Mouse (Mus musculus): ENCODE results near the gene Syt1. TPM values are rescaled to one million over a fixed set of nuclear protein-coding genes. Genes with fewer than 3 reads are reported as not detected.

Syt1 gene
- polyA plus RNA-seq, 1 experiment from 2014 or later = 0.70 TPM

DNA sequence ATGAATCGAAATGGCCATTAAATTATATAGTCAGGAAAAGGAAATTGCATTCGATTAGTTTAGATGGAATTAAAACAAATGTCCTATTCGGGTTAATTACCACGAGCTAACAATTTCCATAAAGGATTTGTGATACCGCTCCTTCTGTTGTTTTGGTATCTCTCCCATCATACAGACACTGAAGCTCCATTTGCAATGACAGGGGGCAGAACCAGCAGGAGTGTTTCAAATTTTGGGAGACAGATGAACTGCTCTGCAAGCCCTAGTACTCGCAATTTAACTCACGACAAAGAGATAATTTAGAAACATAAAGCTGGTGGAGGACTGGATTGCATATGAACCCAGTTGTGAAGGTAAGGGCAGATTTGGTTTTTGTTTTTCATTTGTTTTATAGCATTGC, 210.0 kb downstream of the Syt1 start:
- no peak for DNase-seq (ENCODE audit: low spot score)
- Histone ChIP-seq H3K9me3 (no peaks in the 10 kb centered on the region), H3K27me3 (ENCODE audit: insufficient read depth, poor library complexity, severe bottlenecking) (no peaks in the 10 kb centered on the region), H3K27ac (no peak overlapping the region), H3K4me1 (no peaks in the 10 kb centered on the region), H3K4me3 (no peak overlapping the region), H3K36me3 (no peaks in the 10 kb centered on the region)
- 80% methylated on average over 7 of the region's 7 CpGs for WGBS

DNA sequence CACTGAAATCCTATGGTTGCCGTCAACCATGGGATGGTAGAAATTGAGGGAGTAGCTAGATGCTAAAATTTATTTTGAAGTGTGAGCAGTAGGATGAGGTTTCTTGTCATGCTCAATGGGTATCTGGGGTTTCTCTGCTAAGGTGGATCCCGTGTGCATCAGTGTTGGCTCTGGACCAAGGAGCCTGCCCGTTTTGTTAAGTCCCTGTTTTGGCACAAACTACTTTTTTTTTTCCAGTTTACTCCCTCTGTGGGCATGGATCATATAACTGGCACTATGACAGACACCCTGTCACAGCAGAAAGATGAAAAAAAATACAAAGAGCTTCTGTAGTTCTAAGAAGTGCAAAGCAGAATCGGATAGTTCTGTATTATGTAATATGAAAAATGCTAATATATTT, 212.0 kb downstream of the Syt1 start:
- DNase-seq (ENCODE audit: low spot score) = no peak
- Histone ChIP-seq H3K9me3 (no peaks in the 10 kb centered on the region), H3K4me3 (no peak overlapping the region), H3K27me3 (ENCODE audit: insufficient read depth, poor library complexity, severe bottlenecking) (no peaks in the 10 kb centered on the region), H3K4me1 (no peaks in the 10 kb centered on the region), H3K36me3 (no peaks in the 10 kb centered on the region), H3K27ac (no peak overlapping the region)
- 82% methylated on average over 4 of the region's 4 CpGs for WGBS

DNA sequence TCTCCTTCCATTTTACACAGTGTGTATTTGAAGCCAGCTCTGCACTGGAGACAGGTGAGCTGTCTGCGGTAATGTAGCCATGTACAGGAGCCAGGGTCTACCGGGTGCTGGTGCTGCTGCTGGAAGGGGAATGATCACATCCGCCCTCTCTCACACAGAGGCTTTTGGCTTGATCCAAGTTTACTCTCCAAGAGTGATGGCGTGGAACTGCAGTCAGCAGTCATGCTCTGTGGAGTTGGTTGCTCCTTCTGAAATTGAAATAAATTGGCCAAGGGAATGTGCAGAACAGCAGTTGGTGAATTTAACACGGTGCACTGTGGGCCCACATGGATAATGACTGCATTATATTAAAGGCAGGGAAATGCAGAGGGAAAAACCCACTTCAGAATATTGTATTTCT, 228.0 kb downstream of the Syt1 start:
- no peak overlapping the region for H3K4me3 ChIP-seq
- H3K36me3 ChIP-seq = no peaks in the 10 kb centered on the region
- no peak overlapping the region for H3K27ac ChIP-seq
- DNase-seq (ENCODE audit: low spot score) = no peak
- 85% methylated on average over 5 of the region's 5 CpGs for WGBS
- H3K27me3 ChIP-seq (ENCODE audit: insufficient read depth, poor library complexity, severe bottlenecking) = no peaks in the 10 kb centered on the region
- H3K4me1 ChIP-seq = no peaks in the 10 kb centered on the region
- no peaks in the 10 kb centered on the region for H3K9me3 ChIP-seq

DNA sequence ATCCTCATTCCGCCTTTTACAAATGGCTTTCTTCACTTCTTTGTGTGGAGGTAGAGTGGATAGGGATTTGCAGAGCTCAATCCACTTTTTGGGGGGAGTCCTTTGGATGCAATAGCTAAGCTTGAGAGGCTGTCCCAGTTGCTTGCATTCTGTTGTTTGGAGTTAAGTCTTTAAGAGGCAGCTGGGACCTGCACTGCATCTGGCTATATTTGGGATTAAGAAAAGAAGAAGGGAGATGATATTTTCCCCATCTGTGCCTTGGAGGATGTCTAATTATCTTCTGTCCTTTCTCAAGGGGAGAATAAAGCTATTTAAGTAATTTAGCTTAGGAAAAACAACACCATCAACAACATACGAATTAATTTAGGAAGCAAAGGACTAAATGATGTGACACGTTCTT, 230.2 kb downstream of the Syt1 start:
- 81% methylated on average over 3 of the region's 3 CpGs for WGBS

DNA sequence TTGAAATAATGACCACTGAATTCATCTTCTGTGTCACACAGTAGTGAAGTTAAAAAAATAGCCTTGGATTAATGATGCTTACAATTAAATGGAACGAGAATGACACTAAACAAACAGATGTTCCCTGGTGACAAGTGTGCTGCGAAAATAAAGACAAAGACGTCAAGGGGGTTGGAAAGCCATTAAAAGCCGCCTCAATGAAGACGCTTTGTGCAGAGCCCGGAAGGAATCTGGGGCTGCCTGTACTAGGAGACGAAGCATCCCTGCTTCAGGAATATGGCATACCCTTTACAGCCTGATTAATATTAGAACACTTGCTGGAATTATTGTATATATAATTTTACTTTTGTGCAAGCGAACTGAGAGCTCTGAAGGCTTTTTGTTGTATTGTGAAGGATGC, 234.0 kb downstream of the Syt1 start:
- 76% methylated on average over 8 of the region's 8 CpGs for WGBS
- no peaks in the 10 kb centered on the region for H3K4me1 ChIP-seq
- H3K27me3 ChIP-seq (ENCODE audit: insufficient read depth, poor library complexity, severe bottlenecking) = no peaks in the 10 kb centered on the region
- H3K4me3 ChIP-seq = no peak overlapping the region
- H3K9me3 ChIP-seq = no peaks in the 10 kb centered on the region
- H3K36me3 ChIP-seq = no peaks in the 10 kb centered on the region
- no peak for DNase-seq (ENCODE audit: low spot score)
- no peak overlapping the region for H3K27ac ChIP-seq

More for the DNA sequence above, 230.2 kb downstream of the Syt1 start:
- Histone ChIP-seq H3K4me1 (no peaks in the 10 kb centered on the region), H3K27ac (no peak overlapping the region), H3K4me3 (no peak overlapping the region), H3K36me3 (no peaks in the 10 kb centered on the region), H3K9me3 (no peaks in the 10 kb centered on the region), H3K27me3 (ENCODE audit: insufficient read depth, poor library complexity, severe bottlenecking) (no peaks in the 10 kb centered on the region)
- no peak for DNase-seq (ENCODE audit: low spot score)

DNA sequence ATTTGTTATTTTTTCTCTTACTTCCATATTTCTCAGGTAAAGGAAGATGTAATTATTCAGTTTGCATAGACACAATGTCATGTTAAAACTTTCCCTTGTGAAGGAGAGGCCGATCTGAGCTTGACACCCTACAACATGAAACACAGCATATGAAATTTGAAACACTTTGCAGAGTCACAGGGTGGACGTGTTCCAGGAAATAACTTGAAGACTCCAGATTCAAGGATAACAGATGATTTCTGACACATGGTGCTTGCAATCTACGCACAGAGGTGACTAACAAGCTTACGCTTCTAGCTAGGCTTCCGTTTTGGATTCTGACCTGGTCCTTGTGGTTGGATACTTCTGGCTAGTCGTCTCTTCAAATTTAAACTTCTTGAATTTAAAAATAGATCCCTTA, 239.7 kb downstream of the Syt1 start:
- no peaks in the 10 kb centered on the region for H3K27me3 ChIP-seq (ENCODE audit: insufficient read depth, poor library complexity, severe bottlenecking)
- H3K4me1 ChIP-seq = no peaks in the 10 kb centered on the region
- H3K9me3 ChIP-seq = no peaks in the 10 kb centered on the region
- no peak overlapping the region for H3K4me3 ChIP-seq
- no peaks in the 10 kb centered on the region for H3K36me3 ChIP-seq
- DNase-seq (ENCODE audit: low spot score) = no peak
- no peak overlapping the region for H3K27ac ChIP-seq
- 82% methylated on average over 6 of the region's 6 CpGs for WGBS

DNA sequence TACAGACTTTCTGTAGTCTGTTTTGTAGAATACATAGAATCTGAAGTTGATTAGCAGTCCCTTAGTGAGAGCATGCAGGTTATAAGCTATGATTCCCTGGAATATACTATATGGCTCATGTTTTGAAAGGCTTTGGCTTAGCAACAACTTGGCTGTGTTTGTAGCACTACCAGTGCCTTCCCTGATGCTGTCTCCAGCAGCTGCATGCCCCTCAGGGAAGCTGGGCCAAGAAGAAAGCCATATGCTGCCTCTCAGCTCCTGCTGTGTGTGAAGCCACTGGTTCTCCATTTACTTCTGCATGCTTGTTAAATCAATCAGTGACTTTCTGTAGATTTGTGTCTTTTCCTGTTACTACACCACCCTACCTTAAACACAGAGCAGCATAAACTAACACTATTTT, 245.2 kb downstream of the Syt1 start:
- Histone ChIP-seq H3K4me3 (no peak overlapping the region), H3K4me1 (no peaks in the 10 kb centered on the region), H3K27me3 (ENCODE audit: insufficient read depth, poor library complexity, severe bottlenecking) (no peaks in the 10 kb centered on the region), H3K27ac (no peak overlapping the region), H3K9me3 (no peaks in the 10 kb centered on the region), H3K36me3 (no peaks in the 10 kb centered on the region)
- DNase-seq (ENCODE audit: low spot score) = no peak

DNA sequence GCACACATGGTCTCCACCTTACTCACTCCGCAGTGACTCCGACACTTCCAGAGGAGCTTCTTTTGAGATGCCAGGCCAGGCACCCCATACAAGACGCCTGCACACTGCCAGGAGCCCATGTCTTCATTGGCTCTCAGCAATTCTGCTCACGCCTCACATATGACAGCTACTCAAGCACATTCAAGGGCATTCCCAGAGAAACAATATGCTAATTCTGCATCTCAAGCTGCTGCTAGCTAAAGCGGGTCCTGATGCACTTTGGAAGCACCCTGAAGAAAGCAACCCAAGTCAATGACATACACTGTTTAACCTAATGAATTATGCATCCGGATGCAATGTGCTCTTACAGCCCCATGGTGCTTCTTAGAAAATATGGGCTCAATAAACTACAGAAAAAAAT, 247.1 kb downstream of the Syt1 start:
- Histone ChIP-seq H3K27me3 (ENCODE audit: insufficient read depth, poor library complexity, severe bottlenecking) (no peaks in the 10 kb centered on the region), H3K36me3 (no peaks in the 10 kb centered on the region), H3K4me3 (no peak overlapping the region), H3K27ac (no peak overlapping the region), H3K4me1 (no peaks in the 10 kb centered on the region), H3K9me3 (no peaks in the 10 kb centered on the region)
- DNase-seq (ENCODE audit: low spot score) = no peak
- WGBS = 81% methylated on average over 6 of the region's 6 CpGs

DNA sequence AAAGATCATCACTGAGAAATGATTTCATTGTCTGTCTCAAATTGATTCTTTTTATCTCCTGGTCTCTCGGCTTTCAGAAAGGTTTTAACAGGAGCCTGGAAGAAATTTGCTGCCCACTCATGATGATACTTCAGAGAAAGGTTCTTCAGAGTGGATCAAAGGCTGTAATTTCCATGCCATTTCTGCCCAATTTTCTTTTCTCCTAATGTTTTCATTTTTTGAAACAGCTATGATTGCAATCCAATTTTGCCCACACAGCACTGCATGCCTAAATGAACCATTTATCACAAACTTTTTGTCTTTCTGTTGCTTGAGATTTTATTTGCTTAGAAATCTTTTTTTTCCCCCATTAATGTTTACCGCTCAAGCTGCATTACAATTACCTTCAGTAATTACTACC, 257.5 kb downstream of the Syt1 start:
- no peaks in the 10 kb centered on the region for H3K36me3 ChIP-seq
- no peak for DNase-seq (ENCODE audit: low spot score)
- H3K27me3 ChIP-seq (ENCODE audit: insufficient read depth, poor library complexity, severe bottlenecking) = no peaks in the 10 kb centered on the region
- no peaks in the 10 kb centered on the region for H3K9me3 ChIP-seq
- no peaks in the 10 kb centered on the region for H3K4me1 ChIP-seq
- H3K27ac ChIP-seq = no peak overlapping the region
- WGBS = 86% methylated on average over 2 of the region's 2 CpGs
- no peak overlapping the region for H3K4me3 ChIP-seq

DNA sequence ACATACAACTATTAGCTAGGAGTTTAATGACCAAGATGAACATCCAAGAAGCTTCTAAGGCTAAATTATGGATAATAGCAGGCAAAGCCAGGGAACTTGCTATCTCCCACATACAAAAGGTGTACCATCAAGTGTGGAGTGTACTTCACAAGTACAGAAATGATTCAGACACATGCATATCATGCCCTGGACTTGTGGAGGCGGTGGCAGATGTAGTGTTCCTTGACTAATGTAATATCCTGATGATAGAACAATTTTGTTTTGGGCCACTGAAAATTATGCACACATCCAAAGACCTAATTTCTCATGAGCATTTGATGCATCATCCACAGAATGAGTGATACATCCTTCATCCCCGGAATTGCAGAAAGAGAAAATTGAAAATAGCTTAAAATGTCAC, 267.0 kb downstream of the Syt1 start:
- no peaks in the 10 kb centered on the region for H3K9me3 ChIP-seq
- no peaks in the 10 kb centered on the region for H3K36me3 ChIP-seq
- H3K27me3 ChIP-seq (ENCODE audit: insufficient read depth, poor library complexity, severe bottlenecking) = no peaks in the 10 kb centered on the region
- no peaks in the 10 kb centered on the region for H3K4me1 ChIP-seq
- H3K27ac ChIP-seq = no peak overlapping the region
- H3K4me3 ChIP-seq = no peak overlapping the region
- DNase-seq (ENCODE audit: low spot score) = no peak
- whole genome bisulfite sequencing = 71% methylated on average over 2 of the region's 2 CpGs

DNA sequence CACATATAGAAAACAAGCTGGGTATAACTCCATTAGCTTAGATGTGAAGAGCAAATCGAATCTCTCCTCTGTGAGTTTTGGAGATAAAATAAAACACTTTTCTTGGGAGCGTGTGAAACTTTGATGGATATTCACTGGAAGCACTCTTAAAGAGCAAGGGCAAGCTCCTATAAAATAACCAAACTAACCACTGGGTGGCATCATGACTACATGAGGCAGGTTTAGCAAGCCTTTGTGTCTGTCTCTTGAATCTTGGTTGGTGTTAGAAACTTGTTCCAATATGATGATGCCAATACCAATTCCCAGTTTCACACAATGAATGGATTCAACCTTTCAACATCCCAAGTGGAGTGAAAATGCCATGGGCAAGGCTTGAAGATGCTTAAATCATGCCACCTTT, 276.8 kb downstream of the Syt1 start:
- H3K36me3 ChIP-seq = no peaks in the 10 kb centered on the region
- WGBS = 57% methylated on average over 2 of the region's 2 CpGs
- no peak for DNase-seq (ENCODE audit: low spot score)
- H3K9me3 ChIP-seq = no peaks in the 10 kb centered on the region
- H3K4me3 ChIP-seq = no peak overlapping the region
- H3K27me3 ChIP-seq (ENCODE audit: insufficient read depth, poor library complexity, severe bottlenecking) = no peaks in the 10 kb centered on the region
- H3K4me1 ChIP-seq = no peaks in the 10 kb centered on the region
- H3K27ac ChIP-seq = no peak overlapping the region

DNA sequence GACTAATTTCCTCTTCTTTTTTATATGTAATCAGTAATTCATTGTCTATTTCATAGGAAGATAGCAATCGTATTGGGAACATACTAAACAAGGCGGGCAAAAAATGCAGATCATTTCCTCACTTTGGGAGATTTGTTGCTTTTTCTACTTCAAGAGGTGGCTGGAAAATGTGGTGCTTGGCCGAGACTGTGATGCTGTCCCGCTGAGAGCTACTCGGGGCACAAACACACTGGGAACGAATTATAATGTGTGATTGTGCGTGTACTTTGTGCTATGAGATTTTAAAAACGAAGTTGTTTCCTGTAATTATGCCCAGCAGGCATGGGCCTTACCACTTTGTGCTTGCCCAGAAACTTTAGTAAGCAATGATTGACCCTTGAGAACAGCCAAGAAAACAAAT, 281.8 kb downstream of the Syt1 start:
- no peaks in the 10 kb centered on the region for H3K36me3 ChIP-seq
- WGBS = 78% methylated on average over 8 of the region's 8 CpGs
- no peak for DNase-seq (ENCODE audit: low spot score)
- no peaks in the 10 kb centered on the region for H3K27me3 ChIP-seq (ENCODE audit: insufficient read depth, poor library complexity, severe bottlenecking)
- H3K4me3 ChIP-seq = no peak overlapping the region
- H3K4me1 ChIP-seq = no peaks in the 10 kb centered on the region
- no peak overlapping the region for H3K27ac ChIP-seq
- no peaks in the 10 kb centered on the region for H3K9me3 ChIP-seq

DNA sequence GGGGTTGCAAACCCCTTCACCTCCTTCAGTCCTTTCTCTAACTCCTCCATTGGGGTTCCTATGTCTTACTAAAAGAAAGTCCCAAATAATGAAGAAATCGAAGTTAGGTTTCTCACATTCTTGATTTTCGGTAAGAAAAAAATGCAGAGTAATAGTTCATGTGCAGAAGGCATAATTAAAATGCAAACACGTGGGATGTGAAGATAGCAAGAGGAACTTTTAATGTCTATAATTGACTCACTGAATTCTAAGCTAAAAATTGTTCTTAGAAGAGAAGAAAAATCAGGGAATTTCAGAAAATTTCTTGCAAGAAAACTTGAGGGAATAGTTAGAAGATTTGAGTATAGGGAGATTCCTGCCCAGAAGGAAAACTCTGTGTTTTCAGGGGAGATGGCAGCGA, 284.4 kb downstream of the Syt1 start:
- Histone ChIP-seq H3K4me3 (no peak overlapping the region), H3K36me3 (no peaks in the 10 kb centered on the region), H3K9me3 (no peaks in the 10 kb centered on the region), H3K27me3 (ENCODE audit: insufficient read depth, poor library complexity, severe bottlenecking) (no peaks in the 10 kb centered on the region), H3K4me1 (no peaks in the 10 kb centered on the region), H3K27ac (no peak overlapping the region)
- DNase-seq (ENCODE audit: low spot score) = no peak
- WGBS = 79% methylated on average over 4 of the region's 4 CpGs

DNA sequence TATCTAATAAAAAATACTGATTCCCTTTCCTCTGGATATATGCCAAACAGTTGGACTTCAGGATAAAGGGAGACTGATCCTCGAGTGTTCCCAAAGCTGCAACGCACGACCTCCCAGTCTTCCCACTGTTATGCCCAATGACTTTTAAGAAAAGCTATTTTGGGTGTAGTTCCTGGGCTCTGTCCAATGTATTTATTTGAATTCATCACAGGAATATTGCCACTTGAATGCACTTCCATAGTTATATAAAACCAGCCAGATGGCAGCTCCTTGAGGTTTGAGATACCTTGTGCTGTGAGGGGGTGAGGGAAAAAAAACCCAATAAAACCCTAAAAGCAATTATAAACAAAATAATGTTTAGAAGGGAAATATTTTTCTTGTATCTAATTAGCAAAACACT, 285.9 kb downstream of the Syt1 start:
- no peaks in the 10 kb centered on the region for H3K9me3 ChIP-seq
- no peaks in the 10 kb centered on the region for H3K36me3 ChIP-seq
- DNase-seq (ENCODE audit: low spot score) = no peak
- no peak overlapping the region for H3K27ac ChIP-seq
- no peaks in the 10 kb centered on the region for H3K27me3 ChIP-seq (ENCODE audit: insufficient read depth, poor library complexity, severe bottlenecking)
- H3K4me1 ChIP-seq = no peaks in the 10 kb centered on the region
- H3K4me3 ChIP-seq = no peak overlapping the region
- WGBS = 88% methylated on average over 3 of the region's 3 CpGs

Data from heart, embryonic 10.5 days (tissue).